Mouse (Mus musculus) C2C12 (cell line): Measurements from ENCODE around the gene Six3.

Source experiments
- CTCF ChIP-seq: IDR thresholded peaks from one replicate; pipeline ENCODE4 v1.5.1; 2011; ENCODE audit not compliant: control insufficient read depth, insufficient read depth, insufficient read length
- FOSL1 ChIP-seq: IDR thresholded peaks from one replicate; pipeline ENCODE4 v1.8.0; 2011; ENCODE audit warnings: mild to moderate bottlenecking, low read length; ENCODE audit not compliant: poor library complexity, insufficient read depth, severe bottlenecking
- MAX ChIP-seq: IDR thresholded peaks from one replicate; pipeline ENCODE4 v1.6.1; 2011; ENCODE audit warnings: mild to moderate bottlenecking, control low read depth
- MYOD1 ChIP-seq: IDR thresholded peaks from one replicate; pipeline ENCODE4 v1.6.1; 2011; ENCODE audit warnings: low read depth; ENCODE audit not compliant: control insufficient read depth, insufficient read length
- MYOG ChIP-seq: IDR thresholded peaks from one replicate; pipeline ENCODE4 v1.6.1; 2011; ENCODE audit not compliant: control insufficient read depth, insufficient read length; ENCODE audit errors: extremely low read depth

GRCm38 (mm10) chr17:85617566-85618358 lies 4.4 kb downstream of the Six3 start:
- TF ChIP-seq MAX (no peak), CTCF (no peak), MYOD1 (no peak), MYOG (no peak), FOSL1 (no peak)
